Mouse (Mus musculus) lung, postnatal 25 days (tissue): ENCODE data around the gene Rack1.
A peak's percentile ranks its signal among the peaks of the same experiment; 100 is the strongest.
"Not testable (repeated sequence)": the region's sequence is repeated elsewhere in the genome, so short reads cannot be mapped to it uniquely, and the experiment has no call there.

ENCODE experiments used
- DNase-seq: peaks from one replicate; pipeline ENCODE4 v3.0.0; 2022; ENCODE audit warnings: low spot score

Gene Rack1

DNA sequence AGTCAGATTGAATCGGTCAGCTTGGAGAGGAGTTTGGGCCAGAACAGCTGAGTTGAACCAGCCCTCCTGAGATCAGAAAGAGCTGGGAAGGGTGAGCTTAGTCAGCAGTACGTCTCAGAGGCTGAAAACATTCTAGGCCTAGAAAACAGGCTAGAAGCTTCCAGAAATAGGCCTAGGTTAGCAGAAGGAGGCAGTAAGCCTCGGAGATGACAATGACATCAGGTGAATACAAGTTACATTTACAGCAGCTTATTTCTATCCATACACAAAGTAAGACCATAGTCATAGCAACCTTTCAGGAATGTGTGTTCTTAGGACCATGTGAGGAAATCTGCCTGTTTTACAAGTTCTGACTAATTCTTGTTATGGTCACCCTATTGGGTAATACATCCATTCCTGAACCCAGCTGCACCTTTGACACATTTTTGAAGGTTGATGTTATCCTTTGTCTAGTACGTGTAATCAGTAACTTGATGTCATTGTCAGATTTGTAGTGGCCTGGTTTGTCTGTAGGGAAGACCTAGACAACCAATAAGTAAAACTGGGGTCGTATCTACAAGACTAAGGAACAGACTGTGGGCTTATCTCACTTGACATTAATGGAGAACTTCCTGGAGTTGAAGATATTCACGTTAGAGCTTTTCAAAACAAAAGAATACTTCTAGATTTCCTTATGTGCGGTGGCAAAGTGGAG, 19.6 kb downstream of the Rack1 start:
- no peak for DNase-seq

DNA sequence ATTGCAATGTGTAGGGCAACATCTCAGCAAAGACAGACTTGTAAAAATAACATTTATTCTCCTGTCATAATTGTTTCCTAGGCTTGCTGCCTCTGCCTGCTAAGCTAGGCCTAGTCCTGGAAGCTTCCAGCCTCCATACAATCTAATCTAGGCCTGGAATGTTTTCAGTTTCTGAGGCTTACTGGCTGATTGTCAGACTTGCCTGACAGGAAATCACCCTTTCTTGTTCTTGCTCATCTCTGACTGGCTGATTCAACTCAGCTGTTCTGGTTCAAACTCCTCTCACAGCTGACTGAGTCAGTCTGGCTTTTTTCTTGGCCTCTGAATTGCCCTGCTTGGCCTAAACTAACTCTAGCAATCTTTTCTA, 20.2 kb downstream of the Rack1 start:
- DNase-seq = no peak

DNA sequence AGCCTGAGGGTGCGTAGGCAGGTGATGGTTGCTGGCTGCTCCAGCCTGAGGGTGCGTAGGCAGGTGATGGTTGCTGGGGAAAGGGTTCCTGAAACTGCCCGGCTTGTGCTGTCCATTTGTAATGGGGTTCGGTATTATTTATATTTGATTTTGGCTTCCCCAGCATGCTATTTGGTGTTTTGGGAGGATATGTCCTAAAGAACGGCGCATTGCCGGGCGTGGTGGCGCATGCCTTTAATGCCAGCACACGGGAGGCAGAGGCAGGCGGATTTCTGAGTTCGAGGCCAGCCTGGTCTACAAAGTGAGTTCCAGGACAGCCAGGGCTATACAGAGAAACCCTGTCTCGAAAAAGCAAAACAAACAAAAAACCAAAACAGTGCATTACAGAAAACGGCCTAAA, 21.2 kb downstream of the Rack1 start:
- DNase-seq = not testable (repeated sequence)

GRCm38 (mm10) chr11:48822768-48823512, 22.8 kb downstream of the Rack1 start:
- DNase-seq = no peak

DNA sequence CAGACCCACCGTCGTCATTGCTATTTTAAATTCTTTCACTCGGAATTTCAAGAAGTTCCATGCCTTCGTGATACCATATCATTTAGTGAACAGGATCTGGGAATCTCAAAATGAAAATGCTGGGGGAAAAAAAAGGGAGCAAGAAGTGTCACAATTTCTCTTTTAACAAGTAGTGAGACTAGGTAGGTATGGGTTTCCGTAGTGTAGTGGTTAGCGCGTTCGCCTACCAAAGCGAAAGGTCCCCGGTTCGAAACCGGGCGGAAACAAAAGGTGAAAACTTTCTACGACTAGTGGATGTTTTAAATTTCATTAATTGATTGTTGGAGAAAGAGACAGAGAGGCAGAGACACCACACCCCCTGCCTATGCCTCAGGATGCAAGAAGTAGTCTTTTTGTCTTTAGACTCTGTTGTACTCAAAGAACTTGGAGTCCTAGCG, 23.4 kb downstream of the Rack1 start:
- DNase-seq = peak; percentile 60

- DNase-seq = no peak
These were observed 24.2 kb downstream of the Rack1 start for GRCm38 (mm10) chr11:48824311-48824830.

DNA sequence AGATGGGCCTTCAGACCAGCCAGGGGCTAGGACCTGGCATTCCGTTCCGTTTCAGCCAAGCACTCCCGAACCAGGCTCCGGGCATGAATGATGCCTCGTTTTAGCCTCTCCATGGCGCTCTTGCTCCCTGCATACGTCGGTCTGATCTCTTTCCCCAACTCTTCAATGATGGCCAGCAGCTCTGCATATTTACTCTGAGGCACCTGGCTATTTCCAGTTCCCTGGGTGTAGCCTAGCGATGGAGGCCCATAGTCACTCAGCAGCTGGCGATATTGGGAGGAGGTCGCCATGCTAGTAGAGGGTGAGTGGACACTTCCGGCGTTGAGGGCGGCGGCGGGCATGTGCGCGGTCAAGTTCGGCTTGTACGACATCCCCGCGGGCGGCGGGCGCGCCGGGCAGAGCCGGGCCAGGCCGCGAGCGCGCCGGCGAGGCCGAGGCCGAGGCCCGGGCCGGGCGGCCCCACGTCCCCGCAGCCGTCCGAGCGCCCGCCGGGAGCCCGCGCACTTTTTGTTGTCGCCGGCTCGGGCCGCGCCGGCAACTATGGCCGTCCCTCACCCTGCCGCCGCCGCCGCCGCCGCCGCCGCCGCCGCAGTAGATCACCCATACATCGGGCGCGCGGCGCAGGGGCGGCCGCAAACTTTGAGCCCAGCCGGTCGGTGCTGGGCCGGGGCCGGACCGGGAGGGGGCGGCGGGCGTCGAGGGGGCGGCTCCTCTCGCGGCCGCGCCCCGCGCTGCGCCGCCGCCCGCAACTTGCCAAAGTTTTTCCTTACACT, 26.0 kb downstream of the Rack1 start, which contains the start of the genes Trim7 and Gm12184:
Gene Trim7, plus strand, starts transcription at position 162 of the 773 bp plus-strand sequence.
Gene Gm12184, minus strand, starts transcription at position 677 of the 773 bp plus-strand sequence.
- not testable (repeated sequence) for DNase-seq

DNA sequence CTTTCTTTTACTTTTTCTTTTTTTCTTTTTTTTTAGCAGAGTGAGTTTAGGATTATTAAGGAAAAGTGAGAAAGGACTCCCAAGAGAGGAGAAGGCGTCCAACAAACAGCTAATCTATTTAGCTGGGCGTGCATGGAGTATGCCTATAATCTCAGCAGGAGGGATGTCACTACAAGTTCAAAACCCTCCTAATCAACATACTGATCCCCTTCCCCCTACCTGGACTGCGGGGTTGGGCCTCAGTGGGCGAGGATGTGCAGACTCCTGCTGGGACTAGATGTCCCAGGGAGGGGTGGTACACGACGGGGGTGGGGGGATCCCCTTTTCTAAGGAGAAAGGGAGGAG, 26.6 kb downstream of the Rack1 start:
- DNase-seq = no peak

DNA sequence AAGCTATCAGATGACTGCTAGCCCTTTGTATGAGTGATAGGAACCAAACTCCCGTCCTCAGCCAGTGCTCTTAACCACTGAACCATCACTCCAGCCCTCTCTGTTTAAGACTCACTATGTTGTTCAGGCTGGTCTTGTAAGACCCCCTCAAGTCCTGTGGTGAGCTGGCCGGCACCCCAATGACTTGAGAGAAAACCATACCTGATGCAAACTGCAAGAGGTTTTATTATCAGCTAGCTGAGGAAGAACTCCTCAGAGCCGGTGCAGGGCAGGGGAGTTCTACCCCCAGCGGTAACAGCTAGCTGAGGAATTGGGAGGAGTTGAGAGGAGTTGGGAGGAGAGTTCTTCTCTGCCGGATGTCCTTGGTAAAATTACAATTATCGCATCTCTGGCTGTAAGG, 27.8 kb downstream of the Rack1 start:
- DNase-seq = no peak

- peak; percentile 32 for DNase-seq
These were observed 30.1 kb downstream of the Rack1 start for GRCm38 (mm10) chr11:48830279-48830678.

- no peak for DNase-seq
These were observed 31.1 kb downstream of the Rack1 start for GRCm38 (mm10) chr11:48831273-48831672.

DNA sequence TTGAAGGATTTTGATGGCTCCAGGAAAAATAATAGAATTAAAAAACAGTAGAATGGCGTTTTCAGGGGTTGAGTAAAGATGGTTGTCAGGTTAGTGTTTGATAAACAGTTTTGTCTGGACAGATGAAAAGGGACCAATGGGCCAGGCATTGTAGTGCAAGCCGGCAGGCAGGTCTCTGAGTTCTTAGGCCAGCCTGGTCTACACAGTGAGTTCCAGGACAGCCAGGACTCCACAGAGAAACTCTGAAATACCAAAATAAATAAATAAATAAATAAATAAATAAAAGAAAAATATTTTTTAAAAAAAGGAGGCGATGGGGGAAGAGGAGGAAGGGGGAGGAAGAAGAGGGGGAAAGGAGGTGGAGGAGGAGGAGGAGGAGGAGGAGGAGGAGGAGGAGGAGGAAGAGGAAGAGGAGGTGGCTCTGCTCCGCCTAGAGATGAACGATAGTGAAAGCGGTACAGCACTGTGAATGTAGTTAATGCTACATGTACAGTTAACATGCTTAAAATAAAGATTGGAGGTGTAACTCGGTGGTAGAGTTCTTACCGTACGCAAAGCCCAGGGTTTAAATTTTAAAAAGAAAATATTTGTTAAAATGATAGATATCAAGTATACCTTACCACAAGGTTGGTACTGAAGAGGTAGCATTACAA, 33.1 kb downstream of the Rack1 start:
- DNase-seq = no peak

- peak; percentile 92 for DNase-seq
These were observed 33.9 kb downstream of the Rack1 start for GRCm38 (mm10) chr11:48833731-48834639.

DNA sequence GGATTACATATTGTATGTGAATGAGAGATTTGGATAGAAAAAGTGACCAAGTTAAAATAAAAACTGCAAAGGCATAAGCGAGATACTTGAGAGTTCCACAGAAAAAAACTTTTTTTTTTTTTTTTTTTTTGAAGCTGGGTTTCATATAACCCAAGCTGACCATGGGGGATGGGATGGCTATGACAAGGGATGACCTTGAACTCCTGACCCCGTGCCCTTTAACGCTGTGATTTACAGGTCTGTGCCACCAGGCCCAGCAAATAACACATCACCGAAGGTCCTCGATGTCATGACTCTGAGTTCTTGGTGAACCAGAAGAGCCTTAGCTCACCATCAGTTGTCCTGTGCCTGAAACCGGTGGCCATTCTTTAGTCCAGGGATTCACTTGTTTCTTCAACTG, 35.8 kb downstream of the Rack1 start:
- no peak for DNase-seq

DNA sequence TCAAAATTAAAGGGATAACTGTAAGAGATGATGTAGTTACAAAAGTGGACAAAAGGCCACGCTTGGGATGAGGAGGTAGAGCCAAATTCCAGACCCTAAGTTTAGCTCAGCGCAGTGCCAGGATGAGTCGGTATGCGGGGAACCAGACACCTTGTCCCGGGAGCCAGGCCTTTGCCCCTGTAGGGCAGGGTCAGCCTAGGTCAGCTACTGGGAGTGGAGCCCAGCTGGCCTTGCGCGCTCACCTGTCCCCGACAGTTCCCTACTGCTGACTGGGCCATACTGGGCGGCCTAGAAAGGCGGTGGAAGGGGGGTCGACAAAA, 36.8 kb downstream of the Rack1 start:
- no peak for DNase-seq

DNA sequence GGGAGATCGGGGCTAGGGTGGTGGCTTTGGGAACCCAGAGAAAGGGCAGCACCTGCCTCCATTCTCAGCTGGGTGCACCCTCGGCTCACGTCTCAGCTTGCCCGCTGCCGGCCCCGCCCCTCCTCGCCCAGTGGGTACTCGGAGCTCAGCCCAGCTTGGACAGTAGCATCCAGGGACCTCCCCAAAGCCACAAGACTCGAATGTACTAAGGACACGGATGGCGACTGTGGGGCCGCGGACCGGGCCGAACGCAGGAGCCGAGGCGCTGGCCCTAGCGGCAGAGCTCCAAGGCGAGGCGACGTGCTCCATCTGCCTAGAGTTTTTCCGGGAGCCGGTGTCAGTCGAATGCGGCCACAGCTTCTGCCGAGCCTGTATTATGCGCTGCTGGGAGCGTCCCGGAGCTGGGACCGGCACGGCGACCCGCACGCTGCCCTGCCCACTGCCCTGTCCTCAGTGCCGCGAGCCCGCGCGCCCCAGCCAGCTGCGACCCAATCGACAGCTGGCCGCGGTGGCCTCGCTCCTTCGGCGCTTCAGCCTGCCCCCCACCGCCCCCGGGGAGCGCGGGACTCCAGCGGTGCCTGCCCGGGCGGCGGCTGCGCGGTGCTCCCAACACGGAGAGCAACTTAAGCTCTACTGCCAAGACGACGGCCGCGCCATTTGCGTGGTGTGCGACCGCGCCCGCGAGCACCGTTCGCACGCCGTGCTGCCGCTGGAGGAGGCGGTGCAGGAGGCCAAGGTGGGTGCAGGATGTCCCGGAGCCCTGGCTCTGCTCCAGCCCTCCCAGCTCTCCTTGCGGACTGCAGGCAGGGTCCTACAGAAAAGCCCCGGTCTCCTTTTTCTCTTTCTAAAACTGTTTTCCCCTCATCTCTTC, 37.4 kb downstream of the Rack1 start:
- DNase-seq = peak; percentile 66

- DNase-seq = no peak
These were observed 38.2 kb downstream of the Rack1 start for GRCm38 (mm10) chr11:48838181-48838797.

DNA sequence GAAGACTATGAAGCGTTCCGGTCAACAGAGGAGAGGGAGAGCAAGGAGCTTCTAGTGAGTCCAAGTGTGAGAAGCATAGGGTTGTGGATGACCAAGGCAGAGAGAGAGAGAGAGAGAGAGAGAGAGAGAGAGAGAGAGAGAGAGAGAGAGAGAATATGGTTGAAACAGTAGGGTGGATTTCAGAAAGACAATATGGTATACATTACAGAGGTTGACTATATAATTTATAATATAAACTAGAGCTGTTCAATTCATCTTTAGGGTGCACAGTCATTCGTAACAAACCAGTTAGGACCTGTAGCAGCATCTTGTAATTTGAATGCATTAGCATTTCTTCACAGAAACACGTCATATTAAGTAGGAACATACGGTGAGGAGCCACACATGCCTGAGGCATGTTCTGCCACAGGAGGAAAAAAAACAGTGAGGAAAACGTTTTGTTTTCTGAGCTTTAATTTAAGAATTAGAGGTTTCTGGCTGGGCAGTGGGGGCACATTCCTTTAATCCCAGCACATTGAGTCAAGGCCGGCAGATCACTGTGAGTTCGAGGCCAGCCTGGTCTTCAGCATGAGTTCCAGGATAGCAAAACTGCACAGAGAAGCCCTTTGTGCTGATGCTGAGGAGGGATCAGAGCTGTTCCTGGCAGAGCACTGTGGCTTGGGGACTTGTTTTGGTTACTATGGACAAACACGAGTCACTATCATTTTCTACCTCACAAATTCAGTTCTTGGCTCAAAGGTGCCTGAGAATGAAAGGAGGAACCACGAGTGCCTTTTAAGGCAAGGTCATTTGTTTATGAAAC, 38.9 kb downstream of the Rack1 start:
- DNase-seq = no peak

GRCm38 (mm10) chr11:48840805-48841204, 40.7 kb downstream of the Rack1 start:
- no peak for DNase-seq
